Mouse (Mus musculus) erythroblast, adult 5-6 weeks (primary cell): ENCODE measurements around the gene Rps6kl1. TPM values are rescaled to one million over a fixed set of nuclear protein-coding genes. Genes with fewer than 3 reads are reported as not detected.

ENCODE experiments used
- ATAC-seq: replicated peaks from 2 replicates; pipeline ENCODE4 v1.8.0; 2016; ENCODE audit warnings: moderate number of reproducible peaks, mild to moderate bottlenecking, moderate TSS enrichment, inconsistent platforms; ENCODE audit not compliant: poor library complexity, low FRiP score, severe bottlenecking
- total RNA-seq, 2 experiments: library from RNA; stranded (forward) in 1 of 2; stranded (reverse) in 1 of 2; fragments of 150-400 nt in 1 of 2; fragments of 200-764, 138-1000 nt in 1 of 2; gene quantifications; 2 replicates each; pipeline versions ENCODE4 v1.2.3 to v1.2.4; 2015 to 2017; ENCODE audit warnings: low replicate concordance in 2 of 2

Rps6kl1 gene
- total RNA-seq, 2 experiments from 2014 or later: not detected

GRCm38 (mm10) chr12:85112550-85113251 lies 38.4 kb downstream of the Rps6kl1 start:
- ATAC-seq: no peak

- peak; percentile 93 for ATAC-seq
Measured at GRCm38 (mm10) chr12:85110698-85111592, 40.1 kb downstream of the Rps6kl1 start, which contains the start of the genes Prox2 and Dlst. TSS of gene Prox2 (minus strand) at chr12:85110759. TSS of gene Dlst (plus strand) at chr12:85110833.

- ATAC-seq: peak; percentile 67
Measured at GRCm38 (mm10) chr12:85110011-85110697, 40.9 kb downstream of the Rps6kl1 start.

- no peak for ATAC-seq
Measured at GRCm38 (mm10) chr12:85109426-85109825, 41.6 kb downstream of the Rps6kl1 start.

GRCm38 (mm10) chr12:85108643-85109042 lies 42.4 kb downstream of the Rps6kl1 start:
- ATAC-seq: no peak

GRCm38 (mm10) chr12:85106292-85106691 lies 44.8 kb downstream of the Rps6kl1 start:
- no peak for ATAC-seq

- no peak for ATAC-seq
Measured at GRCm38 (mm10) chr12:85104789-85105188, 46.3 kb downstream of the Rps6kl1 start.

GRCm38 (mm10) chr12:85103096-85103495 lies 48.0 kb downstream of the Rps6kl1 start:
- no peak for ATAC-seq

- no peak for ATAC-seq
Measured at GRCm38 (mm10) chr12:85101521-85102106, 49.5 kb downstream of the Rps6kl1 start.

GRCm38 (mm10) chr12:85101001-85101400 lies 50.1 kb downstream of the Rps6kl1 start:
- no peak for ATAC-seq

- ATAC-seq: no peak
Measured at GRCm38 (mm10) chr12:85095859-85096258, 55.2 kb downstream of the Rps6kl1 start.

GRCm38 (mm10) chr12:85095146-85095545 lies 55.9 kb downstream of the Rps6kl1 start:
- no peak for ATAC-seq

GRCm38 (mm10) chr12:85094706-85095105 lies 56.4 kb downstream of the Rps6kl1 start:
- no peak for ATAC-seq

- no peak for ATAC-seq
Measured at GRCm38 (mm10) chr12:85094010-85094409, 57.1 kb downstream of the Rps6kl1 start.

- peak; percentile 76 for ATAC-seq
Measured at GRCm38 (mm10) chr12:85092214-85092613, 58.9 kb downstream of the Rps6kl1 start.

GRCm38 (mm10) chr12:85091190-85091589 lies 59.9 kb downstream of the Rps6kl1 start:
- no peak for ATAC-seq

- no peak for ATAC-seq
Measured at GRCm38 (mm10) chr12:85087845-85088244, 63.2 kb downstream of the Rps6kl1 start.
